Mouse (Mus musculus) stomach, postnatal 0 days (tissue): Measurements from ENCODE around the gene Acot5. TPM values are rescaled to one million over a fixed set of nuclear protein-coding genes. Genes with fewer than 3 reads are reported as not detected.

ENCODE experiments used
- ATAC-seq: fragments of 200-750 bp; cut with Nextera tagmentation; 2 replicates; pipeline ENCODE4 v1.8.0; 2017; ENCODE audit not compliant: low FRiP score, low TSS enrichment
- DNase-seq: peaks from one replicate; pipeline ENCODE4 v3.0.0-alpha.2; 2016; ENCODE audit warnings: low spot score
- H3K27ac ChIP-seq: fragments of 300-500 bp; sonication (generic); replicated peaks from 2 replicates; pipeline ENCODE4 v1.5.1; 2014; ENCODE audit warnings: mild to moderate bottlenecking, control low read depth
- H3K27me3 ChIP-seq: fragments of 300-500 bp; sonication (generic); 2 replicates; pipeline ENCODE4 v1.6.1; 2014; ENCODE audit warnings: low read length; ENCODE audit not compliant: control insufficient read depth, insufficient read depth
- H3K36me3 ChIP-seq: fragments of 300-500 bp; sonication (generic); 2 replicates; pipeline ENCODE4 v1.6.1; 2014; ENCODE audit warnings: low read length, mixed read lengths; ENCODE audit not compliant: control insufficient read depth, insufficient read depth
- H3K4me1 ChIP-seq: fragments of 300-500 bp; sonication (generic); replicated peaks from 2 replicates; pipeline ENCODE4 v1.6.1; 2014; ENCODE audit warnings: antibody characterized with exemption; ENCODE audit not compliant: control insufficient read depth, insufficient read depth
- H3K4me2 ChIP-seq: fragments of 300-500 bp; sonication (generic); replicated peaks from 2 replicates; pipeline ENCODE4 v1.6.1; 2014; ENCODE audit warnings: low read depth, mild to moderate bottlenecking, control low read depth, moderate library complexity
- H3K4me3 ChIP-seq: fragments of 300-500 bp; sonication (generic); 2 replicates; pipeline ENCODE4 v1.5.1; 2014; ENCODE audit warnings: low read depth, low read length, control low read depth
- H3K9ac ChIP-seq: fragments of 300-500 bp; sonication (generic); 2 replicates; pipeline ENCODE4 v1.6.1; 2014; ENCODE audit warnings: mild to moderate bottlenecking, low read length, control low read depth, mixed read lengths
- H3K9me3 ChIP-seq: fragments of 300-500 bp; sonication (generic); 2 replicates; pipeline ENCODE4 v1.6.1; 2016; ENCODE audit warnings: low read length; ENCODE audit not compliant: control insufficient read depth
- CTCF ChIP-seq: IDR thresholded peaks from 2 replicates; pipeline ENCODE4 v1.5.1; 2016; ENCODE audit warnings: antibody characterized with exemption, low read depth, mild to moderate bottlenecking, moderate library complexity
- EP300 ChIP-seq: optimal IDR thresholded peaks from 2 replicates; pipeline ENCODE3; 2016; ENCODE audit warnings: antibody characterized with exemption
- WGBS: fragments of 180-500 bp; shearing (Covaris S2); extraction: QIAGEN DNeasy Blood & Tissue Kit; methylation state at CpG from one replicate; pipeline ENCODE4 v1.1.7; 2014; 5-methylcytosine and 5-hydroxymethylcytosine counted together
- polyA plus RNA-seq: library from polyadenylated mRNA; unstranded; fragments of >200 nt; fragmentation: Nextera tagmentation; extraction: Ambion mirVana; gene quantifications from 2 replicates; pipeline ENCODE4 v1.2.1, GENCODE M21; 2015

The Acot5 gene
- polyA plus RNA-seq, 1 experiment from 2014 or later = 0.16 TPM

GRCm38 (mm10) chr12:84101493-84101845 is 32.3 kb downstream of the Acot5 start:
- no peak for TF ChIP-seq CTCF
- Histone ChIP-seq H3K9ac (peak overlapping the region; percentile 72), H3K36me3 (no peaks in the 10 kb centered on the region), H3K4me3 (peak overlapping the region; percentile 52), H3K4me2 (peak overlapping the region; percentile 64), H3K9me3 (no peaks in the 10 kb centered on the region), H3K27me3 (no peaks in the 10 kb centered on the region), H3K4me1 (no peaks in the 10 kb centered on the region), H3K27ac (no peak overlapping the region)
- ATAC-seq (no peak), DNase-seq (no peak)
- whole genome bisulfite sequencing = 43% methylated on average over 2 of the region's 2 CpGs

GRCm38 (mm10) chr12:84107012-84107411 is 37.9 kb downstream of the Acot5 start:
- H3K27me3 ChIP-seq = no peaks in the 10 kb centered on the region
- no peaks in the 10 kb centered on the region for H3K9me3 ChIP-seq
- H3K36me3 ChIP-seq = no peaks in the 10 kb centered on the region
- no peak for ATAC-seq
- no peak overlapping the region for H3K9ac ChIP-seq
- TF ChIP-seq CTCF (no peak), EP300 (no peak)
- WGBS = 79% methylated on average over 3 of the region's 3 CpGs
- H3K4me3 ChIP-seq = no peak overlapping the region
- H3K27ac ChIP-seq = no peak overlapping the region
- no peak for DNase-seq
- H3K4me1 ChIP-seq = no peaks in the 10 kb centered on the region
- no peak overlapping the region for H3K4me2 ChIP-seq

- 65% methylated on average over 1 of the region's 1 CpGs for WGBS
- Histone ChIP-seq H3K4me1 (no peaks in the 10 kb centered on the region), H3K4me2 (no peak overlapping the region), H3K27ac (no peak overlapping the region), H3K36me3 (no peaks in the 10 kb centered on the region), H3K9me3 (no peaks in the 10 kb centered on the region), H3K4me3 (no peak overlapping the region), H3K27me3 (no peaks in the 10 kb centered on the region), H3K9ac (no peak overlapping the region)
- ATAC-seq (no peak), DNase-seq (no peak)
- TF ChIP-seq EP300 (no peak), CTCF (no peak)
These were observed 38.6 kb downstream of the Acot5 start for GRCm38 (mm10) chr12:84107692-84108091.

GRCm38 (mm10) chr12:84109924-84110323 is 40.8 kb downstream of the Acot5 start:
- Histone ChIP-seq H3K4me2 (no peak overlapping the region), H3K36me3 (no peaks in the 10 kb centered on the region), H3K27me3 (no peaks in the 10 kb centered on the region), H3K9me3 (no peaks in the 10 kb centered on the region), H3K27ac (no peak overlapping the region), H3K9ac (no peak overlapping the region), H3K4me1 (no peaks in the 10 kb centered on the region), H3K4me3 (no peak overlapping the region)
- TF ChIP-seq EP300 (no peak), CTCF (no peak)
- 71% methylated on average over 1 of the region's 1 CpGs for WGBS
- ATAC-seq (no peak), DNase-seq (no peak)

GRCm38 (mm10) chr12:84110814-84111213 is 41.7 kb downstream of the Acot5 start:
- Histone ChIP-seq H3K9ac (no peak overlapping the region), H3K27me3 (no peaks in the 10 kb centered on the region), H3K27ac (no peak overlapping the region), H3K4me1 (no peaks in the 10 kb centered on the region), H3K4me2 (no peak overlapping the region), H3K36me3 (no peaks in the 10 kb centered on the region), H3K4me3 (no peak overlapping the region), H3K9me3 (no peaks in the 10 kb centered on the region)
- WGBS = 88% methylated on average over 4 of the region's 4 CpGs
- ATAC-seq (no peak), DNase-seq (no peak)
- TF ChIP-seq CTCF (no peak), EP300 (no peak)

- H3K4me3 ChIP-seq = peak overlapping the region; percentile 59; the same call in 1 of the 2 replicates
- 26% methylated on average over 6 of the region's 6 CpGs for WGBS
- H3K36me3 ChIP-seq = no peaks in the 10 kb centered on the region
- ATAC-seq (no peak), DNase-seq (no peak)
- H3K9me3 ChIP-seq = no peaks in the 10 kb centered on the region
- TF ChIP-seq CTCF = no peak
- TF ChIP-seq EP300 = no peak
- H3K27me3 ChIP-seq = no peaks in the 10 kb centered on the region
- H3K9ac ChIP-seq = no peak overlapping the region
- H3K4me1 ChIP-seq = no peaks in the 10 kb centered on the region
- no peak overlapping the region for H3K27ac ChIP-seq
- peak overlapping the region; percentile 62 for H3K4me2 ChIP-seq
These were observed 44.6 kb downstream of the Acot5 start for GRCm38 (mm10) chr12:84113676-84114075.
